Mouse (Mus musculus) hindbrain, embryonic 11.5 days (tissue): ENCODE data around the gene Abce1. TPM values are rescaled to one million over a fixed set of nuclear protein-coding genes. Genes with fewer than 3 reads are reported as not detected.

Experiments used
- ATAC-seq: fragments of 200-750 bp; cut with Nextera tagmentation; 2 replicates; pipeline ENCODE4 v1.8.0; 2017; ENCODE audit warnings: mild to moderate bottlenecking, moderate TSS enrichment, moderate library complexity; ENCODE audit not compliant: low FRiP score
- DNase-seq: peaks from one replicate; pipeline ENCODE4 v3.0.0-alpha.2; 2015; ENCODE audit warnings: low spot score
- H3K27ac ChIP-seq: fragments of 300-500 bp; sonication (generic); 2 replicates; pipeline ENCODE4 v1.5.1; 2014; ENCODE audit warnings: mild to moderate bottlenecking, low read depth, low read length
- H3K27me3 ChIP-seq: fragments of 300-500 bp; sonication (generic); 2 replicates; pipeline ENCODE4 v1.6.1; 2014; ENCODE audit warnings: mild to moderate bottlenecking, low read length, moderate library complexity, mixed read lengths; ENCODE audit not compliant: control insufficient read depth, insufficient read depth
- H3K36me3 ChIP-seq: fragments of 300-500 bp; sonication (generic); 2 replicates; pipeline ENCODE4 v1.6.1; 2014; ENCODE audit warnings: mild to moderate bottlenecking, low read length, moderate library complexity, mixed read lengths; ENCODE audit not compliant: control insufficient read depth, insufficient read depth
- H3K4me1 ChIP-seq: fragments of 300-500 bp; sonication (generic); replicated peaks from 2 replicates; pipeline ENCODE4 v1.6.1; 2014; ENCODE audit warnings: low read length, mixed read lengths; ENCODE audit not compliant: control insufficient read depth, insufficient read depth
- H3K4me2 ChIP-seq: fragments of 300-500 bp; sonication (generic); replicated peaks from 2 replicates; pipeline ENCODE4 v1.6.1; 2014; ENCODE audit warnings: mild to moderate bottlenecking, low read depth, low read length
- H3K4me3 ChIP-seq: fragments of 300-500 bp; sonication (generic); 2 replicates; pipeline ENCODE4 v1.5.1; 2014; ENCODE audit warnings: low read depth, low read length
- H3K9ac ChIP-seq: fragments of 300-500 bp; sonication (generic); 2 replicates; pipeline ENCODE4 v1.6.1; 2014; ENCODE audit warnings: low read depth, low read length
- H3K9me3 ChIP-seq: fragments of 300-500 bp; sonication (generic); 2 replicates; pipeline ENCODE4 v1.6.1; 2016; ENCODE audit warnings: low read length; ENCODE audit not compliant: control insufficient read depth
- WGBS: fragments of 180-500 bp; shearing (Covaris S2); extraction: QIAGEN DNeasy Blood & Tissue Kit; methylation state at CpG from one replicate; pipeline ENCODE4 v1.1.7; 2014; 5-methylcytosine and 5-hydroxymethylcytosine counted together
- polyA plus RNA-seq: library from polyadenylated mRNA; unstranded; fragments of >200 nt; fragmentation: Nextera tagmentation; extraction: Ambion mirVana; gene quantifications from 2 replicates; pipeline ENCODE4 v1.2.1, GENCODE M21; 2014

The Abce1 gene
- 129 and 146 TPM in 2 replicates for polyA plus RNA-seq

GRCm38 (mm10) chr8:79711064-79711961, at the start of gene Abce1, which contains the start of gene Anapc10:
Gene Abce1, minus strand, starts transcription at chr8:79711740.
Gene Anapc10, plus strand, starts transcription at chr8:79711820.
- 0 out of 2 replicates have a peak, but pooled peaks cover under 1% of the 10 kb centered on the region for H3K36me3 ChIP-seq
- WGBS: under 1% methylated on average over 59 of the region's 73 CpGs
- H3K27me3 ChIP-seq: no peaks in the 10 kb centered on the region

GRCm38 (mm10) chr8:79750305-79750704, 38.8 kb upstream of the Abce1 start:
- H3K27ac ChIP-seq: no peak overlapping the region
- H3K4me3 ChIP-seq: no peak overlapping the region
- no peak overlapping the region for H3K9ac ChIP-seq
- H3K4me1 ChIP-seq: no peaks in the 10 kb centered on the region
- no peak overlapping the region for H3K4me2 ChIP-seq
- DNase-seq: no peak
- no peak for ATAC-seq
- no peaks in the 10 kb centered on the region for H3K27me3 ChIP-seq
- WGBS: 86% methylated on average over 2 of the region's 2 CpGs
- H3K36me3 ChIP-seq: 0 out of 2 replicates have a peak, but pooled peaks cover 2% of the 10 kb centered on the region
- H3K9me3 ChIP-seq: no peaks in the 10 kb centered on the region

More at GRCm38 (mm10) chr8:79711064-79711961, at the start of gene Abce1, which contains the start of gene Anapc10:
- DNase-seq (peak; percentile 100), ATAC-seq (peak; percentile 98)
- Histone ChIP-seq H3K4me2 (peak within 1 kb of the TSS; percentile 66), H3K27ac (peak within 1 kb of the TSS; percentile 84), H3K9ac (peak within 1 kb of the TSS; percentile 80), H3K9me3 (no peaks in the 10 kb centered on the region), H3K4me3 (peak within 1 kb of the TSS; percentile 88), H3K4me1 (no peaks in the 10 kb centered on the region)

- H3K4me1 ChIP-seq: no peaks in the 10 kb centered on the region
- H3K27me3 ChIP-seq: no peaks in the 10 kb centered on the region
- 0 out of 2 replicates have a peak, but pooled peaks cover 2% of the 10 kb centered on the region for H3K36me3 ChIP-seq
- H3K4me2 ChIP-seq: no peak overlapping the region
- no peaks in the 10 kb centered on the region for H3K9me3 ChIP-seq
- no peak overlapping the region for H3K9ac ChIP-seq
- H3K27ac ChIP-seq: no peak overlapping the region
- no peak overlapping the region for H3K4me3 ChIP-seq
- no peak for ATAC-seq
- WGBS: 65% methylated on average over 4 of the region's 4 CpGs
- DNase-seq: no peak
Measured at GRCm38 (mm10) chr8:79748591-79748990, 37.1 kb upstream of the Abce1 start.

- Histone ChIP-seq H3K4me2 (no peak overlapping the region), H3K36me3 (0 out of 2 replicates have a peak, but pooled peaks cover 2% of the 10 kb centered on the region), H3K27me3 (no peaks in the 10 kb centered on the region), H3K4me1 (no peaks in the 10 kb centered on the region), H3K27ac (no peak overlapping the region), H3K4me3 (no peak overlapping the region), H3K9me3 (no peaks in the 10 kb centered on the region), H3K9ac (no peak overlapping the region)
- DNase-seq (peak; percentile 14), ATAC-seq (no peak)
- 30% methylated on average over 2 of the region's 2 CpGs for WGBS
Measured at GRCm38 (mm10) chr8:79748171-79748570, 36.6 kb upstream of the Abce1 start.

- Histone ChIP-seq H3K27me3 (no peaks in the 10 kb centered on the region), H3K4me3 (no peak overlapping the region), H3K4me1 (no peaks in the 10 kb centered on the region), H3K36me3 (no peaks in the 10 kb centered on the region), H3K4me2 (no peak overlapping the region), H3K9ac (no peak overlapping the region), H3K9me3 (no peaks in the 10 kb centered on the region), H3K27ac (no peak overlapping the region)
- whole genome bisulfite sequencing: 34% methylated on average over 2 of the region's 2 CpGs
- peak; percentile 75 for DNase-seq
- peak; percentile 59; the same call in 1 of the 2 replicates for ATAC-seq
Measured at GRCm38 (mm10) chr8:79734304-79734703, 22.8 kb upstream of the Abce1 start.

GRCm38 (mm10) chr8:79727900-79728299, 16.4 kb upstream of the Abce1 start:
- Histone ChIP-seq H3K27me3 (no peaks in the 10 kb centered on the region), H3K4me1 (no peaks in the 10 kb centered on the region), H3K4me3 (no peak overlapping the region), H3K9ac (no peak overlapping the region), H3K9me3 (no peaks in the 10 kb centered on the region), H3K27ac (no peak overlapping the region), H3K36me3 (no peaks in the 10 kb centered on the region), H3K4me2 (no peak overlapping the region)
- no peak for DNase-seq
- no peak for ATAC-seq
- 100% methylated on average over 1 of the region's 1 CpGs for WGBS

GRCm38 (mm10) chr8:79724589-79724988, 13.0 kb upstream of the Abce1 start:
- H3K9ac ChIP-seq: no peak overlapping the region
- DNase-seq: no peak
- no peaks in the 10 kb centered on the region for H3K4me1 ChIP-seq
- 52% methylated on average over 3 of the region's 3 CpGs for WGBS
- H3K4me2 ChIP-seq: no peak overlapping the region
- no peak overlapping the region for H3K4me3 ChIP-seq
- H3K9me3 ChIP-seq: no peaks in the 10 kb centered on the region
- no peak for ATAC-seq
- H3K27ac ChIP-seq: no peak overlapping the region
- no peaks in the 10 kb centered on the region for H3K27me3 ChIP-seq
- H3K36me3 ChIP-seq: no peaks in the 10 kb centered on the region

GRCm38 (mm10) chr8:79723308-79723707, 11.8 kb upstream of the Abce1 start:
- H3K4me1 ChIP-seq: no peaks in the 10 kb centered on the region
- no peak overlapping the region for H3K4me2 ChIP-seq
- no peaks in the 10 kb centered on the region for H3K9me3 ChIP-seq
- DNase-seq: no peak
- no peak overlapping the region for H3K4me3 ChIP-seq
- H3K27ac ChIP-seq: no peak overlapping the region
- no peaks in the 10 kb centered on the region for H3K27me3 ChIP-seq
- ATAC-seq: no peak
- H3K36me3 ChIP-seq: no peaks in the 10 kb centered on the region
- H3K9ac ChIP-seq: no peak overlapping the region

- no peaks in the 10 kb centered on the region for H3K9me3 ChIP-seq
- no peak overlapping the region for H3K4me2 ChIP-seq
- no peak overlapping the region for H3K9ac ChIP-seq
- DNase-seq: no peak
- H3K27ac ChIP-seq: no peak overlapping the region
- H3K4me3 ChIP-seq: no peak overlapping the region
- no peaks in the 10 kb centered on the region for H3K36me3 ChIP-seq
- no peaks in the 10 kb centered on the region for H3K27me3 ChIP-seq
- no peak for ATAC-seq
- no peaks in the 10 kb centered on the region for H3K4me1 ChIP-seq
Measured at GRCm38 (mm10) chr8:79721537-79721936, 10.0 kb upstream of the Abce1 start.
